Mouse (Mus musculus): ENCODE measurements around the gene Ticam1.

DNA sequence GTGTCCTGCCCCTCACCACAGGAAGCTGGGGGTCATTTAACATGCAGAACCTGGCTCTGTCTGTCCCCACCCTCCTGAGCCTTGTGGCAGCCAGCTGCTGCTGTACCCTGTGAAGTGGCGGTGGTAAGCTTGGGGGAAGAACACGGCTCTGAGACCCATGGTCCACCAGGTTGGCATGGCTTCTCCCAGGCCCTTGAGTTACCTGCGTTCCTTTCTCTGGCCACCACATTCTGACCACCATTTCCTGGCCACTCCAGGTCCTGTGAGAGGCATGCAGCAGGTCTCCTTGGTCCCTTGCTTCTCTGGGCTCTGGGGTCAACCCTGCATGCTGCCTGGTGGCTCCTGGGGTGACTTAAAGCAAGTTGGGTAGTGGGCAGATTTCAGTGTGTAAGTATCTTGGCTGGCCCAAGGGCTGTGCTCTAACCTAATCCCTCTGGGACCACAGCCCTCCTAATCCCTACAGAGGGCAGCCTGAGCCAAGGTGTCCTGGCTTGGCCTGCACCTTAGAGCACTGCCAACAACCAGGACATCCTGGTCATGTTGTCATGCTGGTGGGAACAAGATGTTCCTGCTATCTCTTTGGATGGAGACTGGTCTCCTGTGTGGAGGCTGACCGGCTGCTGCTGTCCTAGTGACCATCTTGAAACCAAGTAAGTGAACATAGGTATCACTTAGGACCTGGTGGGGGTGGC is 16.1 kb upstream of the Ticam1 start, which contains the start of gene Plin3:
- TF ChIP-seq POLR2A (IDR thresholded peaks at IDR 0.05; ENCODE audit: insufficient read depth, low read depth, low read length) (no peak), CTCF (IDR thresholded peaks at IDR 0.05; ENCODE audit: insufficient read depth, low read depth, low read length) (no peak)
